Mouse (Mus musculus) 3T3-L1 (cell line): ENCODE measurements around the gene Bcr.

Experiments used
- DNase-seq: peaks from one replicate; pipeline ENCODE4 v3.0.0-alpha.2; 2015; ENCODE audit warnings: low read depth, low spot score

Bcr gene

GRCm38 (mm10) chr10:75130372-75131046 lies 70.1 kb downstream of the Bcr start:
- DNase-seq = no peak

- no peak for DNase-seq
Measured at GRCm38 (mm10) chr10:75131625-75132024, 71.2 kb downstream of the Bcr start.

- no peak for DNase-seq
Measured at GRCm38 (mm10) chr10:75134861-75135517, 74.6 kb downstream of the Bcr start.

GRCm38 (mm10) chr10:75135518-75136162 lies 75.2 kb downstream of the Bcr start:
- no peak for DNase-seq

- peak; percentile 54 for DNase-seq
Measured at GRCm38 (mm10) chr10:75137148-75137547, 76.8 kb downstream of the Bcr start.

GRCm38 (mm10) chr10:75145221-75145620 lies 84.8 kb downstream of the Bcr start:
- DNase-seq = no peak

GRCm38 (mm10) chr10:75146001-75146400 lies 85.6 kb downstream of the Bcr start:
- no peak for DNase-seq

- no peak for DNase-seq
Measured at GRCm38 (mm10) chr10:75146619-75147018, 86.2 kb downstream of the Bcr start.

GRCm38 (mm10) chr10:75148295-75148694 lies 87.9 kb downstream of the Bcr start:
- DNase-seq = no peak

GRCm38 (mm10) chr10:75150361-75150760 lies 90.0 kb downstream of the Bcr start:
- DNase-seq = no peak

GRCm38 (mm10) chr10:75151311-75151710 lies 90.9 kb downstream of the Bcr start:
- peak; percentile 89 for DNase-seq

- no peak for DNase-seq
Measured at GRCm38 (mm10) chr10:75156835-75157234, 96.4 kb downstream of the Bcr start.

- no peak for DNase-seq
Measured at GRCm38 (mm10) chr10:75157713-75158112, 97.3 kb downstream of the Bcr start.

- DNase-seq = no peak
Measured at GRCm38 (mm10) chr10:75158356-75158755, 98.0 kb downstream of the Bcr start.

GRCm38 (mm10) chr10:75160171-75160900 lies 99.9 kb downstream of the Bcr start:
- DNase-seq = peak; percentile 25

GRCm38 (mm10) chr10:75165825-75166481 lies 105.6 kb downstream of the Bcr start:
- no peak for DNase-seq

- DNase-seq = no peak
Measured at GRCm38 (mm10) chr10:75166601-75167000, 106.2 kb downstream of the Bcr start.

- peak; percentile 95 for DNase-seq
Measured at GRCm38 (mm10) chr10:75170207-75170850, 109.9 kb downstream of the Bcr start.

GRCm38 (mm10) chr10:75173056-75173455 lies 112.7 kb downstream of the Bcr start:
- DNase-seq = no peak

GRCm38 (mm10) chr10:75173712-75174111 lies 113.3 kb downstream of the Bcr start:
- no peak for DNase-seq

- DNase-seq = no peak
Measured at GRCm38 (mm10) chr10:75176494-75176893, 116.1 kb downstream of the Bcr start.
